Mouse (Mus musculus) megakaryocyte progenitor cell, adult 5-6 weeks (primary cell): ENCODE data around the gene Dusp6. TPM values are rescaled to one million over a fixed set of nuclear protein-coding genes. Genes with fewer than 3 reads are reported as not detected.
A peak's percentile ranks its signal among the peaks of the same experiment; 100 is the strongest.

Experiments used
- ATAC-seq: replicated peaks from 2 replicates; pipeline ENCODE4 v1.8.0; 2016; ENCODE audit warnings: mild to moderate bottlenecking, moderate TSS enrichment, inconsistent platforms; ENCODE audit not compliant: poor library complexity
- total RNA-seq, 2 experiments: library from RNA; stranded (forward) in 1 of 2; stranded (reverse) in 1 of 2; fragments of 157-497, 149-512 nt in 1 of 2; fragments of 200-1000 nt in 1 of 2; gene quantifications; 2 replicates each; pipeline versions ENCODE4 v1.2.3 to v1.2.4; 2015 to 2017

Gene Dusp6
- total RNA-seq, 2 experiments from 2014 or later = 19.9 to 24.7 TPM

DNA sequence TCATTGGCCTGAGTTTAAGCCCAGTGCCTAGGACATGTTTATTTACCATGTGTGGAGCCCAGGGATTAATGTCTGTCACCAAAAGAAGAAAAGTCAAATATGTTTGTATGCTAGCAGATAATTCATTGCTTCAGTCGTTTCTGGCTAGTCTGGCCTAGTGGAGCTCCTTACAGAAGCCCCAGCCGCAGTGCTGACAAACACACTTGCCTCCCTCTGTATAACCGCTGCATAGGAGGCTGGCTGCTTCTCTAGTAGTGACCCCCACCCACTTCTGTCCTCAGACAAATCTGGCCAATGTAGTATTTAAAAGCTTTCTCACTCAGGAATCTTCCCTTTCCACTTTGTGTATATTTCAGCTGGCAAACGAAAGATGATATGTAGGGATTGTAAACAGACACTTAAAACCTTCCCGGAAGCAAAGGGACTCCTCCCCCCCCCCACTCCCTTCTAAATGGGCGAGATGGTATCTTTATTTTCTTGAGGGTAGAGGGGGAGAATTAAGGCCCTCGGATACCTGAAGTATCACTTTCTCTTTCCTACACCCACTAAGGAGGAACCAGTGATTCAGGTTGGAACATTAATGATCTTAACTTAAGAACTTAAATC is 18.3 kb upstream of the Dusp6 start:
- no peak for ATAC-seq

DNA sequence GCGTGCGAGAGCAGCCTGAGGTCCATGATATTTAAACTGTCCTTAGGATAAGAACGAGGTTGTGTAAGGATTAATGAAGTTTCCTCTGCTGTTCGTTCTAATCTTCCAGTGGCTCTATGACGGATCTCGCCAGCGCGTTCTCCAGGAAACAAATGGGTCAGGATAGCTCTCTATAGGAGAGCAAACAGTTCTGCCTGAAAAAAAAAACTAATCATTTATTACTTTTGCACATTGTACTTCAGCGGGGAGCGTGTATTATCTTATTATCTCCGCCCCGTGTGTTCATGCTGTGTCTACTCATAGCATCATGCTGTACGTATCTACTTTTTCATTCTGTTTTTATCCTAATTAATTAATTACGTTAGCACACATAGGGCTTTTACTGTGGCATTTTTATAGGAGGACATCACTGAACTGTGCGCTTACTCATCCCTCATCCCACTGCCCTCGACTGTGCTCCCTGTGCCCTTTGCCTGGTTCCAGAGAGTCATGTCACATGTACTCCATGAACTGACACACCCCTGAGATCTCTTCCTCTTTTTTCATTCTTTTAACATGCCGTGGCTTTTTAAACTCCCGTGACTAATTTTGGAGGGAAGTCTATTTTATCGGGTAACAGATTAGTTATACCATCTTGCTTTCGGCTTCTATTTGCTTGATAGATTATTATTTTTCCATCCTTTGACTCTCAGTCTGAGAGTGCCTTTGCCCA is 16.1 kb upstream of the Dusp6 start:
- ATAC-seq = peak; percentile 68

GRCm38 (mm10) chr10:99250874-99251281 is 12.2 kb upstream of the Dusp6 start:
- peak; percentile 44 for ATAC-seq

DNA sequence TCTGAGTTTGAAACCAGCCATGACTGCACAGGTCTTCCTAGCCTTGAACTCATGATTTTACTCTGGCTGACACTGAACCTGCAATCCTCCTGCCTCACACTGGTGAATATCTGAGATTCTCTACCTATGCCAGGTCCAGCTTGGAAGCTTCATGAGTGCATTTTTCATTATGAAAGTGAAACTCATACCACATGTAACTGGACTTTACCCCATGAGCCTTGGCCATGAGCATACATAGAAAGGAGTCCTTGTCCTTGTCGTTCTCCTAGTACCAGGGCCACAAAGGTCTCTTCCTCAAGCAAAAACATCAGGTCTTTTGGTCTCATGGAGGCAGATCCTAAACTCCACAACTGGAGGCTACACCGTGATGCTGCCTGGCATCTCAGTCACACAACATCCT is 9.6 kb upstream of the Dusp6 start:
- no peak for ATAC-seq

GRCm38 (mm10) chr10:99255830-99256570 is 7.0 kb upstream of the Dusp6 start:
- no peak for ATAC-seq

DNA sequence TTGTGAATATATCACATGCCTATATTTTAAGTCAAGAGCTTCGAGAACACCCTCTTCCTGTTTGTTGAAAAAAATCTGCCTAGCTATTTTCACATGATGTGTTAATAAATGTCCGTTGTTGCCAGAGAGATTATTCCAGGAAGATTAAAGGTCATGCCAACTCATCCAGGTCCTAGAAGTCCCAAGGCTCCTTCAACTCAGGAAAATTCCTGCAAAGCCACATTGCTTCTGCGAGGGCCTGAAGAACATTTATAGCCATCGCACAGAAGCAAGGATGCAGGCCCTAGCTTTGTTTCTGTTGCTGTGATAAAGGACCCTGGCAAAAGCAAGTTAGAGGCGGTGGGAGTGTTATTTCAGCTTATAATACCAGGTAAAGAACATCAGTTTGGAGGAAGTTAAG is 5.5 kb upstream of the Dusp6 start:
- no peak for ATAC-seq

GRCm38 (mm10) chr10:99259840-99260239 is 3.2 kb upstream of the Dusp6 start:
- no peak for ATAC-seq

GRCm38 (mm10) chr10:99261151-99261635 is 1.8 kb upstream of the Dusp6 start:
- peak; percentile 12 for ATAC-seq

- ATAC-seq = peak; percentile 27
Observed at GRCm38 (mm10) chr10:99261636-99262318, 1.3 kb upstream of the Dusp6 start.

GRCm38 (mm10) chr10:99262319-99262866 is 638 bp upstream of the Dusp6 start:
- no peak for ATAC-seq

GRCm38 (mm10) chr10:99263419-99264221 is 589 bp downstream of the Dusp6 start:
- no peak for ATAC-seq

DNA sequence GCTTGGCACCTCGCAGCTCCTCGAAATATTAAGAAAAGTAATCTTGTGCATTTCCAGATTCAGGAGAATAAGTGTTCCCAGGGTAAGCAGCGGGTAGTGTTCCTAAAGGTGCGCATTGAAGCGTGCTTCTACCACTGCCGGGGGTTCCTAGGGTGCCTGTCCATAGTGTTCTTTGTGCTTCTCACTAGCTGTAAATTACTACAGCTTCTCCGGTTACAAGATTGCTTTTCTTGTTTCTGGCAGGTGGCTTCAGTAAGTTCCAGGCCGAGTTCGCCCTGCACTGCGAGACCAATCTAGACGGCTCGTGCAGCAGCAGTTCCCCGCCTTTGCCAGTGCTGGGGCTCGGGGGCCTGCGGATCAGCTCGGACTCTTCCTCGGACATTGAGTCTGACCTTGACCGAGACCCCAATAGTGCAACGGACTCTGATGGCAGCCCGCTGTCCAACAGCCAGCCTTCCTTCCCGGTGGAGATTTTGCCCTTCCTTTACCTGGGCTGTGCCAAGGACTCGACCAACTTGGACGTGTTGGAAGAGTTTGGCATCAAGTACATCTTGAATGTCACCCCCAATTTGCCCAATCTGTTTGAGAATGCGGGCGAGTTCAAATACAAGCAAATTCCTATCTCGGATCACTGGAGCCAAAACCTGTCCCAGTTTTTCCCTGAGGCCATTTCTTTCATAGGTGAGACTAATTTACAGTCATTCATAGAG is 1.4 kb downstream of the Dusp6 start:
- ATAC-seq = no peak

DNA sequence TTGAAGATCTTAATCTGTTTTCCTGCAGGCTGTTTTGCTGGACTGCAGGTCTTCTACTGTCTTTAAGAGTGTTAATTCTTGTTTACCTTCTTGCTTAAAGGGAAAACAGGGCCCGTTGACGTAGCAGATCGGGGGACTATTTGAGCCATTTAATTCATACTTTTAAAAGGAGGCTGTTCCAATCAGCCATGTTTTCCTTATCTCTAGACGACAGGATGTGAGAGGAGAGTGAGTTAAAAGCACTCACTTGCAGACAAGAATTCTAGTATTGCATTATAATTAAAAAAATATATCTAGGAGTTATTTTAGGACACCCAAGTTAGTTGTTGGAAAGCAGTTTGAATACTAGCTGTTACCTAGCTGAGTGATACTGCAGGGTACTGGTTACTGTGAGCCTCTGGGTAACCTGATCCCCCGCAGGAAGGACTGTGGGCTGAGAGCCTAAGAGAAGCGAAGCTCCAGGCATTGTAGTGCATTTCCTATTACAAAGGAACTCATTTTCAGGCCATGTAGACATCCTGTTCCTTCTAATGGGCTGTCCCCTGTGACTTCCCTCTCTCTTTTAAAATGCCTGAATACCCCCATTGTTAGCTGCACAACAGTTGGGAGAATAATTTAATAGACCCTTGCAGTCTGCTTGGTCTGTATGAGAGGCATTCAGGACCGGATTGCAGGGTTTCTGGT is 2.1 kb downstream of the Dusp6 start:
- ATAC-seq = no peak

- no peak for ATAC-seq
Observed at GRCm38 (mm10) chr10:99266025-99266424, 3.0 kb downstream of the Dusp6 start.

DNA sequence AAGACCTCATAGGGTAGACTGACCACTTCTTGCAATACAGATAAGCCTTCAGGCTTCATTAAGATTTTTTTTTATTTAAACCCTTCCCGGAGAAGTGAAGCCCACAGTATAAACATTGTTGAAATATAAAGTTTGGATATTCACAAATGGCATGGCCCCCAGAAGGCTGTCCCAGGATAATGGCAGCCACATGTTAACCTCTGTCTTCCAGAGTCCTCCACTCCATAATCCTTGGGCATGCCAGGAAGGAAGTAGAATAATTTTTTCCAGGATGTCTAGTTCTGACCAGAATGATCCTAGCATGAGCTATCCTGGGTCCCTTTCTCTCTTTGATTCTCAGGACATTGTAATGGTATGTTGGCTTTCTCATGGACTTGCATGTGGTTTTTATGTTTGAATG is 4.6 kb downstream of the Dusp6 start:
- no peak for ATAC-seq

DNA sequence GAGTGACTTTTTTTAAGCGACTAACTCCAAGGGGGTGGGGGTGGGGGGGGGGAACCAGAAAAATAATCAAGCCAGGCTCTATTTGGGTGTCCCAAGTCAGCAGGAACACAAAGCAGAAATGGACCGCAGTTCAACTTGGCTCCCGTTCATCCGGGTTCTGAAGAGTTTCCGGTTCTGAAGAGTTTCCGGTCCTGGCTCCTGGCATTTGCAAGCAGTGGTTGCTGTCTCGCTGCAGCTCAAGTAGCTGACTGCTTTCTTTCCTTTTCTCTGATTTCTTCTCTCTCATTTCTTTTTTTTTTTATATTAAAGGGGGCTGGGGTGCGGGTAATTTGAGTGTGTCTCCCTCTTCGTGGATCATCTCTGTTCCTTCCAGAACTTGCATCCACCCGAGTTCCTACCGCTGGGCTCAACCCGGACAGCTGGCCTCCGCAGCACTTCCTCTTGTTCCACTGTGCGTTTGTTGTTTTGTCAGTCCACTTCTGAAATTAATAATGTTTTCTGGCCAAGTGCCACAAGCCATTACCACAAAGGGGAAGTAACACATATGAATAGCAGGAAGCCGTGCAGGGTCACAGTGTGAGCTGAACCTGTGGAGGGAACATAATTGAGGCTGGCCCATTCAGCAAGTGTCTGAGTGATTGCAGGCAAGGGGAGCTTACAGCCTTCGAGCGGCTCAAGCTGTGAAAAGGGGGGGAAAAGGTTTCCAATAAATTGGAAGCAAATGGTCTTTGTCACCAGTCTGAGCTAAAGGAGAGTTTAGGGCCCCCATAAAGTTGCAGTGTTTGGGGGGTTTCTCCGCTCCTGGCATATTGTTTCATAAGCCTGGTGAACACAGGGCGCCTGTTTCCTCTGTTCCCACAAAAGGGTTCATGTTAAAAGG is 5.6 kb downstream of the Dusp6 start:
- ATAC-seq = peak; percentile 56

DNA sequence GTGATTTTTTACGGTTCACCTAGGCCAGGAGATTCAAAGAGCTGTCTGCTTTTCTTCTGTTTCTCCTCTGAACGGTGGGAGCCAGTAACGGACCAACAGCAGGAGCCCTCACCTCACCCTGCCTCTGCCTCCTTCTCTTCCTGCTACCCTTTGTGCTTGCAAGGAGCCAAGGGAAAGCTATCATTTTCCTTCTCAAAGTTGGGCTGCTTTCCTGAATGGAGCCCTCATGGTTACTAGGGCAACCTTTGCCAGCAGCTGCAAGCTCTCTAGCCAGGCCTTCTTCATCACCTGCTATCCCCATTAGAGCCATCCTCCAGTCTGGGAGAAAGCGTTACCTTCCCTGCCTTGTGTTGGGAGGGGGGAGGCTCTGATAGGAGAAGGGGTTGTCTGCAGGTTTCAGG is 6.3 kb downstream of the Dusp6 start:
- ATAC-seq = no peak

- ATAC-seq = no peak
Observed at GRCm38 (mm10) chr10:99269704-99270103, 6.7 kb downstream of the Dusp6 start.
